Mouse (Mus musculus): ENCODE results near the gene Map2k6.

Map2k6 gene

GRCm38 (mm10) chr11:110394788-110395452, 4.0 kb upstream of the Map2k6 start:
- TF ChIP-seq GATA4 (IDR thresholded peaks at IDR 0.05; ENCODE audit: insufficient replicate concordance, low read length) = no peak

GRCm38 (mm10) chr11:110396085-110396484, 2.8 kb upstream of the Map2k6 start:
- no peak for TF ChIP-seq GATA4 (IDR thresholded peaks at IDR 0.05; ENCODE audit: insufficient replicate concordance, low read length)

GRCm38 (mm10) chr11:110399240-110400150, 573 bp downstream of the Map2k6 start:
- TF ChIP-seq GATA4 (IDR thresholded peaks at IDR 0.05; ENCODE audit: insufficient replicate concordance, low read length) = no peak

GRCm38 (mm10) chr11:110400283-110400682, 1.4 kb downstream of the Map2k6 start:
- no peak for TF ChIP-seq GATA4 (IDR thresholded peaks at IDR 0.05; ENCODE audit: insufficient replicate concordance, low read length)

- no peak for TF ChIP-seq GATA4 (IDR thresholded peaks at IDR 0.05; ENCODE audit: insufficient replicate concordance, low read length)
Measured at GRCm38 (mm10) chr11:110402671-110403070, 3.7 kb downstream of the Map2k6 start.

- no peak for TF ChIP-seq GATA4 (IDR thresholded peaks at IDR 0.05; ENCODE audit: insufficient replicate concordance, low read length)
Measured at GRCm38 (mm10) chr11:110403602-110404001, 4.7 kb downstream of the Map2k6 start.

- TF ChIP-seq GATA4 (IDR thresholded peaks at IDR 0.05; ENCODE audit: insufficient replicate concordance, low read length) = no peak
Measured at GRCm38 (mm10) chr11:110405607-110406006, 6.7 kb downstream of the Map2k6 start.

- TF ChIP-seq GATA4 (IDR thresholded peaks at IDR 0.05; ENCODE audit: insufficient replicate concordance, low read length) = no peak
Measured at GRCm38 (mm10) chr11:110409131-110409530, 10.2 kb downstream of the Map2k6 start.

GRCm38 (mm10) chr11:110409776-110410175, 10.9 kb downstream of the Map2k6 start:
- TF ChIP-seq GATA4 (IDR thresholded peaks at IDR 0.05; ENCODE audit: insufficient replicate concordance, low read length) = no peak

GRCm38 (mm10) chr11:110411596-110411995, 12.7 kb downstream of the Map2k6 start:
- TF ChIP-seq GATA4 (IDR thresholded peaks at IDR 0.05; ENCODE audit: insufficient replicate concordance, low read length) = no peak

- no peak for TF ChIP-seq GATA4 (IDR thresholded peaks at IDR 0.05; ENCODE audit: insufficient replicate concordance, low read length)
Measured at GRCm38 (mm10) chr11:110414263-110414662, 15.3 kb downstream of the Map2k6 start.

- no peak for TF ChIP-seq GATA4 (IDR thresholded peaks at IDR 0.05; ENCODE audit: insufficient replicate concordance, low read length)
Measured at GRCm38 (mm10) chr11:110416691-110417090, 17.8 kb downstream of the Map2k6 start.

GRCm38 (mm10) chr11:110420463-110420862, 21.5 kb downstream of the Map2k6 start:
- TF ChIP-seq GATA4 (IDR thresholded peaks at IDR 0.05; ENCODE audit: insufficient replicate concordance, low read length) = no peak

GRCm38 (mm10) chr11:110426572-110427145, 27.7 kb downstream of the Map2k6 start:
- TF ChIP-seq GATA4 (IDR thresholded peaks at IDR 0.05; ENCODE audit: insufficient replicate concordance, low read length) = no peak

- TF ChIP-seq GATA4 (IDR thresholded peaks at IDR 0.05; ENCODE audit: insufficient replicate concordance, low read length) = no peak
Measured at GRCm38 (mm10) chr11:110427159-110427561, 28.2 kb downstream of the Map2k6 start.

- TF ChIP-seq GATA4 (IDR thresholded peaks at IDR 0.05; ENCODE audit: insufficient replicate concordance, low read length) = no peak
Measured at GRCm38 (mm10) chr11:110428999-110429398, 30.1 kb downstream of the Map2k6 start.
